Comparison of ENCODE assay signal across 8 mouse cellular contexts in the genomic region with DNA sequence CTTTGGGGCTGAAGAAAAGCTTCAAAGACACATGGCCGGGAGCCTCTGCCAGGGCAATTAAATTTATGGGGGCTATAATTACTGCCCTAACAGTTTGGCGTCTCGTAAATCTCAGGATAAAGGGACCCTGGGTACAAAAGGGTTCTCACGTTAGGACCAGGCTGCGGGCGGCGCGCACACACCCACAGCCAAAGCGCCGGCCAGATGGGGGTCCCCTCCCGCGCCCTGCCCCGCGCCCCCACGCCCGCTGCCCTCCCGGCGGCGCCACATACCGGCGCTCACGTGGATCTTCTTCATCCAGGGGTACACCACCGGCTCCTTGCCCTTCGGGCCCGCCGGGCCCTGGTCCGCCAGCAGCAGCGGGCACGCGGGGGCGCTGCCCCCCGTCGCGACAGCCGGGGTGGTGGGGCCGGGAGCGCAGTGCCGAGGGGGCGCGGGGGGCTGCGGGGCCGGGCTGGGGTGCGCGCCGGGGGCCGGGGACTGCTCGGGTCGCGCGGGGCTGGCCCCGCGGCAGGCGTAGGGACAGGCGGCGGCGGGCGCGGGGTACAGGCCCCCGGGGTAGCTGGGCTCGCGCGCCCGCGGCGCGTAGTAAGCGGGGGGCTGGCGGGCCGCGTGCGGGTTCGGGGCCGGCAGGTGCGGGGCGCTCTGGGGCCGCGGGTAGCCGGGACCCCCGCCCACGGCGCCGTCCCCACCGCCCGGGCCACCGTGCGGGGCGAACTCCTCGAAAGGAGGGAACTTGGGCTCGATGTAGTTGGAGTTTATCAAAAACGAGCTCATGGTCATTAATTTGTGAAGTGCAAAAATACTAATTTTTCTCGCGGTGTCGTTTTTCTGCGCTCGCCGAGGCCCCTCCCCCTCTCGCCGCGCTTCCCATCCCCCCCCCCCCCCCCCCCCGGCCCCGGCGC. TPM values are rescaled to one million over a fixed set of nuclear protein-coding genes. Genes with fewer than 3 reads are reported as not detected.
A peak's percentile ranks its signal among the peaks of the same experiment; 100 is the strongest.
DNase-seq lines count a peak whose midpoint lies in the region; ATAC-seq lines count a peak whose summit lies in the region.
"Had no signal": no experiment of that assay in that cellular context is flagged by ENCODE, and none has a peak within 500 bp of the region (broad histone marks: within the 10 kb centered on the region; RNA-seq: fewer than 3 reads in every experiment).

A gene (minus strand): TSS at position 848 of the 905 bp plus-strand sequence.

- no peak for ATAC-seq in forebrain, embryonic 12.5 days (ENCODE audit: low FRiP score)

- no peaks in the 10 kb centered on the region for H3K9me3 ChIP-seq in forebrain, embryonic 12.5 days

- H3K4me1 ChIP-seq in forebrain, embryonic 12.5 days = peaks cover 11% of the 10 kb centered on the region

- H3K27me3 ChIP-seq in forebrain, embryonic 12.5 days = peaks cover 98% of the 10 kb centered on the region

- H3K27ac ChIP-seq in forebrain, embryonic 12.5 days = no peak within 1 kb of the TSS

- intact Hi-C loops in left cerebral cortex, postnatal 36 days (cut with DNase I) = no loop called here

- WGBS in forebrain, embryonic 12.5 days = 1% methylated on average over 86 of the region's 102 CpGs

- peak within 1 kb of the TSS; percentile 40 for H3K4me3 ChIP-seq in forebrain, embryonic 12.5 days (replicated peaks)

- peak; percentile 23 for DNase-seq in ovary, postnatal 36 days (ENCODE audit: low spot score)
- no peak for DNase-seq in ovary, postnatal 14 days (ENCODE audit: low spot score)
- peak; percentile 52 for DNase-seq in kidney, postnatal 14 days
- peak; percentile 27 for DNase-seq in naive thymus-derived CD4-positive, alpha-beta T cell, adult 2 months (ENCODE audit: low read depth)
- no peak for DNase-seq in gastrocnemius, postnatal 4 days (ENCODE audit: low spot score in 2 of 2)
- no peak for DNase-seq in left cerebral cortex, postnatal 36 days (ENCODE audit: low spot score in 2 of 2)

- no peaks in the 10 kb centered on the region for H3K36me3 ChIP-seq in forebrain, embryonic 12.5 days (replicated peaks)

- peak within 1 kb of the TSS; percentile 57 for H3K4me2 ChIP-seq in forebrain, embryonic 12.5 days

- peak within 1 kb of the TSS; percentile 33; the same call in 1 of the 2 replicates for H3K9ac ChIP-seq in forebrain, embryonic 12.5 days

RNA-seq across cellular contexts. Expression of the gene that starts here (rescaled TPM):
- polyA plus RNA-seq in forebrain, embryonic 12.5 days (2016; fragmentation: Nextera tagmentation; extraction: Ambion mirVana) = not detected in 2 replicates
- total RNA-seq in gastrocnemius, postnatal 4 days (2021) = 10 to 100 TPM in 1 of 2 experiments, 1 to 10 TPM in 1; 9.2 to 11.8 TPM
- not detected for total RNA-seq in left cerebral cortex, postnatal 36 days (2021)
- polyA plus RNA-seq: cortical plate, adult 2 months had no signal

Comparison
In these comparisons a context has a peak if more than half of its experiments do, and no peak if none do; other contexts are left out.
1. RNA of the gene that starts here (total RNA-seq): 9.2 to 11.8 TPM in gastrocnemius, postnatal 4 days; not detected in left cerebral cortex, postnatal 36 days; every median in the first group is over 10 times any median in the second.
2. DNase-seq: peak in ovary, postnatal 36 days (single experiment), kidney, postnatal 14 days (single experiment) and naive thymus-derived CD4-positive, alpha-beta T cell, adult 2 months (single experiment); none in ovary, postnatal 14 days (single experiment), gastrocnemius, postnatal 4 days (0 of 2) and left cerebral cortex, postnatal 36 days (0 of 2).